Mouse (Mus musculus): ENCODE measurements around the gene Fbf1.

- TF ChIP-seq CTCF (conservative IDR thresholded peaks at IDR 0.05; ENCODE audit: insufficient read depth, insufficient read length, low read depth, low read length) (no peak), POLR2A (IDR thresholded peaks at IDR 0.05; ENCODE audit: low read depth, low read length) (no peak)
Observed at GRCm38 (mm10) chr11:116186360-116186759, 18.4 kb upstream of the Fbf1 start.

Data from kidney, adult 2 months (tissue).